Mouse (Mus musculus) heart, embryonic 13.5 days (tissue): ENCODE data around the gene Wfdc6b. TPM values are rescaled to one million over a fixed set of nuclear protein-coding genes. Genes with fewer than 3 reads are reported as not detected.
"Not testable (repeated sequence)": the region's sequence is repeated elsewhere in the genome, so short reads cannot be mapped to it uniquely, and the experiment has no call there.

Source experiments
- ATAC-seq: fragments of 200-750 bp; cut with Nextera tagmentation; 2 replicates; pipeline ENCODE4 v1.8.0; 2017; ENCODE audit warnings: moderate TSS enrichment; ENCODE audit not compliant: insufficient number of reproducible peaks, low FRiP score, low TSS enrichment; ENCODE audit errors: extremely low read depth
- H3K27ac ChIP-seq: fragments of 300-500 bp; sonication (generic); replicated peaks from 2 replicates; pipeline ENCODE4 v1.5.1; 2015; ENCODE audit warnings: moderate library complexity, mild to moderate bottlenecking, inconsistent platforms
- H3K27me3 ChIP-seq: fragments of 300-500 bp; sonication (generic); replicated peaks from 2 replicates; pipeline ENCODE4 v1.6.1; 2015; ENCODE audit warnings: mild to moderate bottlenecking, inconsistent platforms
- H3K36me3 ChIP-seq: fragments of 300-500 bp; sonication (generic); 2 replicates; pipeline ENCODE4 v1.6.1; 2015; ENCODE audit warnings: mild to moderate bottlenecking, inconsistent platforms
- H3K4me1 ChIP-seq: fragments of 300-500 bp; sonication (generic); 2 replicates; pipeline ENCODE4 v1.6.1; 2015; ENCODE audit warnings: inconsistent platforms
- H3K4me2 ChIP-seq: fragments of 300-500 bp; sonication (generic); 2 replicates; pipeline ENCODE4 v1.6.1; 2015; ENCODE audit warnings: inconsistent platforms, mild to moderate bottlenecking, moderate library complexity
- H3K4me3 ChIP-seq: fragments of 300-500 bp; sonication (generic); 2 replicates; pipeline ENCODE4 v1.5.1; 2015; ENCODE audit warnings: moderate library complexity, mild to moderate bottlenecking, inconsistent platforms
- H3K9ac ChIP-seq: fragments of 300-500 bp; sonication (generic); 2 replicates; pipeline ENCODE4 v1.6.1; 2015; ENCODE audit warnings: inconsistent platforms, mild to moderate bottlenecking, moderate library complexity
- H3K9me3 ChIP-seq: fragments of 300-500 bp; sonication (generic); 2 replicates; pipeline ENCODE4 v1.6.1; 2016; ENCODE audit warnings: inconsistent platforms
- WGBS: fragments of 180-500 bp; shearing (Covaris S2); methylation state at CpG from one replicate; pipeline ENCODE4 v1.1.7; 2015; ENCODE audit warnings: mixed read lengths; 5-methylcytosine and 5-hydroxymethylcytosine counted together
- polyA plus RNA-seq: library from polyadenylated mRNA; unstranded; fragments of >200 nt; fragmentation: Nextera tagmentation; extraction: Ambion mirVana; gene quantifications from 2 replicates; pipeline ENCODE4 v1.2.1, GENCODE M21; 2015

Wfdc6b gene
- polyA plus RNA-seq: not detected in 2 replicates

DNA sequence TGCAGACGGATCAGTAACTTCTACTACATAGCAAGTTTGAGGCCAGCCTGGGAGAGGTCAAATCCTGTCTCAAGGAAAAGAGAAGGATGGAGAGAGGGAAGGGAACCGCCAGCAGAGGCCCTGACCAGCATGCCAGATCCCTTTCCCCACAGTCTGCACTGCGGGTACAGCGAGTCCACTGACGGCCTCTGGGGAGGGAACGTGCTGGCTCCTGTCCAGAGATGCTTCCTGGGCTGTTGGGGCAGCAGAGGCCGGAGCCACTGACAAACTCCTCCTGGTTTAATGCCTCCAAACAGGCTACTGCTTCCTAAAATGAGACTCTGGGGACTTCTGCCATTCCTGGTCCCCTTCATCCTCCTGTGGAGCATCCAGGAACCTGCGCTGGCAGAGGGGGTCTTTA lies at the start of gene Wfdc6b, which contains the start of gene Wfdc8:
Wfdc6b (plus strand) TSS at position 52 of the 400 bp plus-strand sequence.
Wfdc8 (minus strand) TSS at position 156 of the 400 bp plus-strand sequence.
- H3K4me2 ChIP-seq, H3K4me1 ChIP-seq, H3K9me3 ChIP-seq, H3K36me3 ChIP-seq, H3K4me3 ChIP-seq, ATAC-seq, H3K27me3 ChIP-seq, H3K27ac ChIP-seq, H3K9ac ChIP-seq: not testable (repeated sequence)
- 46% methylated on average over 8 of the region's 8 CpGs for WGBS

DNA sequence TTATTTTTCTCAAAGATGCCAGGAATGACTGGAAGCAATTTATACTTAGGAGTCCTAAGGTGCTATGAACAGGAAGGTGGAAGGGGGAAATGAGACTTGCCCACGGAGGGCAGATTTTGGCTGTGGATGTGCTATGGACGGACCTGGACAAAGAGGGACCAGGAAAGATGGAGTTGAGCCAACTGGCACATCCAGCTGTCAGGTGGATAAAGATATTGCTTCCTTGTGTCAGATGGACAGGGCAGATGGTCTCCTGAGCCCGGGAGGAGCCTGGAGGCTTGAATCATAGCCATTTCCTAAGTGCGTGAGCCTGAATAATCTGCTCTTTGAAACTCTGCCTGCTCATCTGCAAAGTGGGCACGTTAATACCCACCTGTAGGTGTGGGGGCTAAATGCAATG lies 49.0 kb upstream of the Wfdc6b start:
- Histone ChIP-seq H3K27ac (no peak overlapping the region), H3K9me3 (no peaks in the 10 kb centered on the region), H3K4me3 (no peak overlapping the region), H3K9ac (no peak overlapping the region), H3K4me2 (no peak overlapping the region), H3K27me3 (peaks cover 46% of the 10 kb centered on the region), H3K36me3 (no peaks in the 10 kb centered on the region), H3K4me1 (peaks cover 18% of the 10 kb centered on the region)
- 65% methylated on average over 5 of the region's 5 CpGs for WGBS
- ATAC-seq: no peak

DNA sequence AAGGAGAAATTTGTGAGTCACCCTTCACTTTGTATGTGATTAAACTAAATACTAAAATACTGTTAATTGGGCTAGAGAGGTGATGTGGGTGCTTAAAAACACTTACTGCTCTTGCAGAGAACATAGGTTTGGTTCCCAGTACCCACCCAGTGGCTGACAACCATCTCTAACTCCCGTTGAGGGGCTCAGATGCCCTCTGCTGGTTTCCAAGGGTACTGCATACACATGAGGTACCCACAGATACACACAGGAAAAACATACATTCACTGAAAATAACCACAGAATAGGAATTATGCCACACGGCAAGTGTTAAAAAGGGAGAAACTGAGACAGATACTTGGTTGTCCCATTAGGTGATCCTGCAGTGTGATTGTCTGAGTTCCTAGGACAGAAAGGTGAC lies 46.3 kb upstream of the Wfdc6b start:
- Histone ChIP-seq H3K4me1 (peaks cover 18% of the 10 kb centered on the region), H3K36me3 (no peaks in the 10 kb centered on the region), H3K4me3 (no peak overlapping the region), H3K27ac (no peak overlapping the region), H3K27me3 (peaks cover 33% of the 10 kb centered on the region), H3K9me3 (no peaks in the 10 kb centered on the region), H3K9ac (no peak overlapping the region), H3K4me2 (no peak overlapping the region)
- no peak for ATAC-seq
- WGBS: 68% methylated on average over 2 of the region's 2 CpGs

DNA sequence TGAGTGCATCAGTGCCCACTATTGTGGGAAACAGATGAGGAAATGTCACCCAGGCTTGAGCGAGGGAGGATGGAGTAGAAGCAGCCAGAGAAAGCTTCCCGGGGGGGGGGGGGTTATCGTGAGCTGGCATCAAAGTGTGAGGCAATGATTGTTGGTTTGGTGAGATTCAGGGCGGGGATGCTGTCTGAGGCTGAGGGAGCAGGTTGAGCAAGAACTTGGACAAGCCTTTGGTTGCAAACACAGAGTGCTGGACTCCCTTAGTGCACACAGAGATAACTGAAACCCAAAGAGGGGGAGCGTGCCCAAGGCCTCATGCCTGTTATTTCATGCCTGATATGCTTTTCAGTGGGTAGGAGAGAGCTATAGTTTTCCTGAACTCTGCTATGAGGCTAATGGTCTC lies 45.9 kb upstream of the Wfdc6b start:
- ATAC-seq: no peak
- H3K9ac ChIP-seq: no peak overlapping the region
- peaks cover 29% of the 10 kb centered on the region for H3K27me3 ChIP-seq
- H3K4me2 ChIP-seq: no peak overlapping the region
- WGBS: 78% methylated on average over 5 of the region's 5 CpGs
- no peak overlapping the region for H3K27ac ChIP-seq
- no peaks in the 10 kb centered on the region for H3K9me3 ChIP-seq
- H3K36me3 ChIP-seq: no peaks in the 10 kb centered on the region
- no peak overlapping the region for H3K4me3 ChIP-seq
- H3K4me1 ChIP-seq: peaks cover 16% of the 10 kb centered on the region

DNA sequence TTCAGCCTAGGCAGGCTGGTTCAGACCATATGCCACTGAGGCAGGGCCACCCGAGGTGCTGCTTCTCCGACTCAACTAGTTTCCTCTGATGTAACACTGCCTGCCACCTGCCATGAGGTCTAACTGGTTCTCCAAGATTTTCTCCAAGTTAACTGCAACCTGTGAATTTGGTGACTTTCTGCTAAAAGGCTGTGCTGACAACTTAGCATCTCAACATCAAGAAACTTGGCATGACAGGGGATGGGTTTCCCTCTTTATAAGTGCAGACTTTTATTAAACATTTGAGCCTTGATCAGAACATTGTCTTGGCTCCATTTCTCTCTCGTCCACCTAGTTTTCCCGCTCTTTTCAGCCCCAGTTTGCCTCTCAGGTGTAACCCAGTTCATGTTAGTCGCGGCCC lies 40.0 kb upstream of the Wfdc6b start, which contains the start of gene Spint3:
Spint3 (minus strand) TSS at position 101 of the 400 bp plus-strand sequence.
- not testable (repeated sequence) for H3K4me3 ChIP-seq, H3K27me3 ChIP-seq, H3K4me2 ChIP-seq, H3K4me1 ChIP-seq, ATAC-seq, H3K27ac ChIP-seq, H3K9me3 ChIP-seq, H3K9ac ChIP-seq, H3K36me3 ChIP-seq
- WGBS: 71% methylated on average over 6 of the region's 6 CpGs

DNA sequence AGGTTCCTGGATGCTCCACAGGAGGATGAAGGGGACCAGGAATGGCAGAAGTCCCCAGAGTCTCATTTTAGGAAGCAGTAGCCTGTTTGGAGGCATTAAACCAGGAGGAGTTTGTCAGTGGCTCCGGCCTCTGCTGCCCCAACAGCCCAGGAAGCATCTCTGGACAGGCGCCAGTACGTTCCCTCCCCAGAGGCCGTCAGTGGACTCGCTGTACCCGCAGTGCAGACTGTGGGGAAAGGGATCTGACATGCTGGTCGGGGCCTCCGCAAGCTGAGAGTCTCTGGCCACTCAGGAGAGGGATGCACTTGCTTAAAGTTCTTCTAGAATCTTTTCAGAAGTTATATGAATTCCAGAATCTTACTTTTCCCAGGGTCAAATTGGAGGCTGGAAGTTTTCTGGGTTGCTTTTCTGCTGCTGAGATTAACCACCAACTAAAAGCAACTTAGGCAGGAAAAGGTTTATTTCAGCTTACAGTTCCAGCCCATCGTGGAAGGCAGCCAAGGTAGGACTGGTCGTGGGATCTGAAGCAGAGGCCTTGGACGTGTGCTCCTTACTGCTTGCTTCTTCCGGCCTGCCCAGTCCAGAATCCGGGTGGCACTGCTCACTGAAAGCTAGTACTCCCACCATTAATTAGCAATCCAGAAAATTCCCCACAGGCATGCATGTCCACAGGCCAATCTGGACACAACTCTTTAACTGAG lies 28.1 kb upstream of the Wfdc6b start, which contains the start of gene Wfdc6a:
Wfdc6a (minus strand) TSS at position 423 of the 701 bp plus-strand sequence.
- not testable (repeated sequence) for H3K36me3 ChIP-seq, H3K4me1 ChIP-seq, H3K4me3 ChIP-seq, ATAC-seq, H3K9ac ChIP-seq, H3K27ac ChIP-seq, H3K4me2 ChIP-seq, H3K9me3 ChIP-seq
- 50% methylated on average over 13 of the region's 13 CpGs for WGBS
- H3K27me3 ChIP-seq: peaks cover 11% of the 10 kb centered on the region; the same call in 1 of the 2 replicates

DNA sequence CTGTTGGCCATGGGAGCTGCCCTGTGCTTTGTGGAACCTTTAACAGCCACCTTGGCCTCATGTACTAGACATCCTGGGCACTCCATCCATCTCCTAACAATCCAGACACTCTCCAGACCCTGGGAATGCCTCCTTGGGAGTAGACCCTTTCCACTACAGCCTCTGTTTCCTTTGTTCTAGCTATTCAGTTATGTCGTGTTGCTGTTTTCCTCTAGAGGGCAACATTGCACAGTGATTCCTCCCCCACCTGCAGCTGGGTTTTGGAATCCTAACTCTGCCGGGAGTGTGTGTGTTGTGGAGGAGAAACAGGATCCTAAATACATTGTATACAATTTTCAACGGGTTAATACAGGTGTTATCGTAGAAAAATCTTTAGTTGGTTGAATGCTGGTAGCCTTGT lies 21.3 kb upstream of the Wfdc6b start:
- 10% methylated on average over 4 of the region's 4 CpGs for WGBS

DNA sequence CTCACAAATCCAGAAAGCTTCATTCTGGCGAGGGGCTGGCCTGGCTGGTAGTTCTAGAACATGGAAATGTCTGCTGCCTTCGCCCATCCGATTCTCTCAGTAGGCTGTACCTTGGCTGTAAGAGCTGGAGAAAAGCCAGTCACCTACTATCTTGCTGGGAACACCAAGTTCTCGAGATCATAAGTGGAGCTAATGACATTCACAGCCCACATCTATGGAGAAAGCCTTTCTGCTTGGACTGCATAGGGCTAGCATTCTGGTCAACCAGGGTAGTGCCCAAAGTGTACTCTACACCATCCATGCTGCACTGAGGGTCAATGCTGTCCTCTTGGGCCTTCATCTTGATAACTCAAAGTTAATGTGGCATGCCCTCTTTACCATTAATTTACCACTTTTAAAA lies 19.8 kb upstream of the Wfdc6b start, which contains the start of gene Eppin:
Eppin (minus strand) TSS at position 101 of the 400 bp plus-strand sequence.
- Histone ChIP-seq H3K4me2 (no peak within 1 kb of the TSS), H3K9me3 (no peaks in the 10 kb centered on the region), H3K27ac (no peak within 1 kb of the TSS), H3K4me1 (no peaks in the 10 kb centered on the region), H3K4me3 (no peak within 1 kb of the TSS), H3K9ac (no peak within 1 kb of the TSS), H3K36me3 (no peaks in the 10 kb centered on the region), H3K27me3 (peaks cover 18% of the 10 kb centered on the region; the same call in 1 of the 2 replicates)
- no peak for ATAC-seq
- WGBS: 63% methylated on average over 4 of the region's 4 CpGs

More for the DNA sequence above, 21.3 kb upstream of the Wfdc6b start:
- Histone ChIP-seq H3K9ac (no peak overlapping the region), H3K9me3 (no peaks in the 10 kb centered on the region), H3K27ac (no peak overlapping the region), H3K4me2 (no peak overlapping the region), H3K4me3 (no peak overlapping the region), H3K4me1 (no peaks in the 10 kb centered on the region), H3K36me3 (no peaks in the 10 kb centered on the region), H3K27me3 (peaks cover 20% of the 10 kb centered on the region; the same call in 1 of the 2 replicates)
- ATAC-seq: no peak

DNA sequence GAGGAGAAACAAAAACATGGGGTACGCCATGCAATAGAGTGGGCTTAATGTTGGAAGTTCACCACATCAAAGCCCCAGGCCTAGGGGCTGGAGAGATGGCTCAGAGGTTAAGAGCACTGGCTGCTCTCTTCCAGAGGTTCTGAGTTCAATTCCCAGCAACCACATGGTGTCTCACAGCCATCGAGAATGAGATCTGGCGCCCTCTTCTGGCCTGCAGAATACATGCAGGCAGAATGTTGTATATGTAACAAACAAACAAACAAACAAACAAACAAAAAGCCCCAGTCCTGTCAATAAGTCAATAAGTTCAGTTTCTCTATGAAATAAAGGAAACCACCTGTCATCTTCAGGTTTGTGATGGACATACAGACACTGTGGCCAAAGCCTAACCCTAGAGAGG lies 13.1 kb upstream of the Wfdc6b start:
- Histone ChIP-seq H3K9me3 (peaks cover 5% of the 10 kb centered on the region; the same call in 1 of the 2 replicates), H3K4me1 (no peaks in the 10 kb centered on the region), H3K27ac (no peak overlapping the region), H3K27me3 (no peaks in the 10 kb centered on the region), H3K9ac (no peak overlapping the region), H3K4me3 (no peak overlapping the region), H3K36me3 (no peaks in the 10 kb centered on the region), H3K4me2 (no peak overlapping the region)
- WGBS: 60% methylated on average over 3 of the region's 3 CpGs
- ATAC-seq: no peak

DNA sequence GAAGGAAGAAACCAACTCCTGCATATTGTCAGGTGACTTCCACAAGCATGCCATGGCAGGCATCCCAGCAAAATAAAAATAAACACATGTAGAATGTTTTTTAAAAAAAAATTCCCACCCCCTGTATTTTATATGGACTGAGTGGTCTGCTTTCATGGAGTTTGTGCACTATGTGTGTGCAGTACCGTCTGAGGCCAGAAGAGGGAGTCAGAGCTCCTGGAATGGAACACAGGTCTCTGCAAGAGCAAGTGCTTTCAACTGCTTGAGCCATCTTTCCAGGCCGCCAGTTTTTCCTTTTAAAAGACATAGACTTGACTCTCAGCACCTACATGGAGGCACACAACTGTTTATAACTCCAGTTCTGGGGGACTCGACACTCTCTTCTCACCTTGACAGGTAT lies 9.8 kb upstream of the Wfdc6b start:
- WGBS: 79% methylated on average over 3 of the region's 3 CpGs
- no peak overlapping the region for H3K4me2 ChIP-seq
- no peak overlapping the region for H3K9ac ChIP-seq
- H3K36me3 ChIP-seq: no peaks in the 10 kb centered on the region
- peaks cover 12% of the 10 kb centered on the region for H3K27me3 ChIP-seq
- no peak overlapping the region for H3K27ac ChIP-seq
- H3K9me3 ChIP-seq: peaks cover 5% of the 10 kb centered on the region; the same call in 1 of the 2 replicates
- no peak overlapping the region for H3K4me3 ChIP-seq
- no peaks in the 10 kb centered on the region for H3K4me1 ChIP-seq
- no peak for ATAC-seq

DNA sequence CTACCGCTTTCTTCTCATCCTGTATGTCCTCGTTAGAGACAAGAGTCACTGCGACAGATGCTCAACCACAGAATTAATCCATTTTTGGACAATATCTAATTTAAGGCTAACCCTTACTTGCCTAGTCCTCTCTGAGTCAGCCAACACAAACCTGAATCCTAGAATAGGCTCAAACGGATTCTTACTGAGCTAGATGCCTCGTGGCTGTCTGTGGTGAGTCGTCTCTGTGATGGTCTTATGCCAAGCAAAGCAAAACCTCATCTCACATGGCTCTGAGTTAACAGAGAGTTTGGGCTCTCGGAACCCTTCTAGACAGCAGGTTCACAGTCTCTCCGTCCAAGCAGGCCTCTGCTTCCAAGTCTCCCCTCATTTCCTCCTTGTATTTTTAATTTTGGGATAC lies 8.9 kb upstream of the Wfdc6b start:
- Histone ChIP-seq H3K27me3 (peaks cover 16% of the 10 kb centered on the region), H3K27ac (no peak overlapping the region), H3K4me2 (no peak overlapping the region), H3K9me3 (peaks cover 5% of the 10 kb centered on the region; the same call in 1 of the 2 replicates), H3K4me1 (no peaks in the 10 kb centered on the region), H3K9ac (no peak overlapping the region), H3K36me3 (no peaks in the 10 kb centered on the region), H3K4me3 (no peak overlapping the region)
- WGBS: 75% methylated on average over 8 of the region's 8 CpGs
- no peak for ATAC-seq

DNA sequence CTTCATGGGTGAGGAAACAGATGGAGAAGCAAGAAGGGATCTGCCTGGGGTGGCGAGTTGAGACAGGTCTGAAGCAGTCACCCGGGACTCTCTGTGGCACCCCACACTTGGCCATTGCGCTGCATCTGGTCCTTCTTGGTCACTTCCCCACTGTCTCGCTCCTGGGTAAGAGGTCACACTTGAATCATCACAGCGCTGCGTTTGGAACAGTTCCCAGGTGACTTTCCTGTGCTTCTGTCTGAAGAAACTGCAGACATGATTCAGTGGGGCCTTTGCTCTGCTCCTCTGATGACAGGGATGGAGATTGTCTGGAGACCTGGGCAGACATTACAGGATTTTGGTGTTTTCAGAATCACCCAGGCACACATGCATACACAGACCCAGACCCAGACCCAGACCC lies 4.5 kb upstream of the Wfdc6b start:
- WGBS: 63% methylated on average over 6 of the region's 6 CpGs
- no peak overlapping the region for H3K4me3 ChIP-seq
- H3K27ac ChIP-seq: no peak overlapping the region
- H3K4me1 ChIP-seq: no peaks in the 10 kb centered on the region
- ATAC-seq: no peak
- H3K27me3 ChIP-seq: peaks cover 19% of the 10 kb centered on the region
- no peak overlapping the region for H3K9ac ChIP-seq
- H3K36me3 ChIP-seq: no peaks in the 10 kb centered on the region
- H3K9me3 ChIP-seq: 0 out of 2 replicates have a peak, but pooled peaks cover under 1% of the 10 kb centered on the region
- H3K4me2 ChIP-seq: no peak overlapping the region
